Mouse (Mus musculus): Measurements from ENCODE around the gene Coro1a.

The Coro1a gene

DNA sequence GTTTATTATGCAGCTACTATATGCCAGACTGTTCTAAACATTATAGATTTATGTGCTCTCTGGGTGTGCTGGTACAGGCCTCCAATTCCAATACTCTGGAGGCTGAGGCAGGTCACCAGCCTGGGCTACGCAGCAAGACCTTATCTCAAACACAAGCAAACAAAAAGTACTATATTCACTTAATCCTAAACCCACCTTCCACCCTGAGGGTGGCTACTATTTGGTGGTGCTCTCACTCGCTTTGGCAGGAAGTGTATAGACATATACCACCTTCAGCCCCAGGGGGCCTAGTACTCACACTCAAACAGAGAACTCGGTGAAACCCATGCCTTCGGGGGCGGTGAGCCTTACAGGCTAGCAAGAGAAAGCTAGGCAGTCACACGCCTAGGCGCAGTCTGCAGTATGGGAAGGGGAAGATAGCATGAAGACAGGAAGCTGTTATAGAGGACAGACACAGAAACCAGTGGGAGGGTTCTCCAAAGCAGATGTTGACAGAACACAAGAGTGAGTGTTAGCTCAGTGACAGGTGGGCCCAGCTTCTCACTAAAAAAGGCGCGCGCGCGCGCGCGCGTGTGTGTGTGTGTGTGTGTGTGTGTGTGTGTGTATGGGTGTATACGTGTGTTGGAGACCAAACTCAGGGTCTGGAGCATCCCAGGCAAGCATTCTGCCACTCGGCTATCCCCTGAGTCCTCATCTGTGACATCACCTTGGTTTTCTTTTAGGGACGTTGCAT, at the start of gene Coro1a:
Gene Coro1a, minus strand, starts transcription at position 346 of the 733 bp plus-strand sequence.
- CTCF ChIA-PET, result interaction anchor here (0.9 kb wide), 1 partner anchor 10 kb away, joined by 4 read pairs; no protein-coding TSS in a partner anchor

- CTCF ChIA-PET, result no interaction called here
These were observed 47.3 kb upstream of the Coro1a start for GRCm38 (mm10) chr7:126754866-126755265.

GRCm38 (mm10) chr7:126749582-126750343, 42.2 kb upstream of the Coro1a start:
- CTCF ChIA-PET, result interaction anchor here (0.5 to 0.7 kb wide), 3 partner anchors 14 to 1146 kb away, joined by 3 to 4 read pairs (median 4); no protein-coding TSS in a partner anchor

DNA sequence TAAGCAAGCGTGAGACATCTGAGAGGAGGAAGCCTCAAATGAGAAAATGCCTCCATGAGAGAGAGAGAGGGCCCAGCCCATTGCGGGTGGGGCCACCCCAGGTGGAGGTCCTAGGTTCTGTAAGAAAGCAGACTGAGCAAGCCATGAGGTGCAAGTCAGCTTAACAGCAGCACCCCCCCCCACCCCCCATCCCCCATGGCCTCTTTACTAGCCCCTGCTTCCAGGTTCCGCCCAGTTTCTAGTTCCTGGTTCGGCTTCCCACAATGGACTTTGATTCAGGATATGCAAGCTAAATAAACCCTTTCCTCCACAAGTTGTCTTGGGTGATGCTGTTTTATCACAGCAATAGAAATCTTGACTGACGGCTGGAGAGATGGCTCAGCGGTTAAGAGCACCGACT, 41.2 kb upstream of the Coro1a start:
- CTCF ChIA-PET, result interaction anchor here (0.8 kb wide), 1 partner anchor 23 kb away, joined by 10 read pairs; no protein-coding TSS in a partner anchor

- CTCF ChIA-PET, result no interaction called here
These were observed 39.2 kb upstream of the Coro1a start for GRCm38 (mm10) chr7:126746798-126747197.

GRCm38 (mm10) chr7:126746066-126746465, 38.5 kb upstream of the Coro1a start:
- CTCF ChIA-PET, result interaction anchor here (0.8 kb wide), 1 partner anchor 37 kb away, joined by 3 read pairs; no protein-coding TSS in a partner anchor

DNA sequence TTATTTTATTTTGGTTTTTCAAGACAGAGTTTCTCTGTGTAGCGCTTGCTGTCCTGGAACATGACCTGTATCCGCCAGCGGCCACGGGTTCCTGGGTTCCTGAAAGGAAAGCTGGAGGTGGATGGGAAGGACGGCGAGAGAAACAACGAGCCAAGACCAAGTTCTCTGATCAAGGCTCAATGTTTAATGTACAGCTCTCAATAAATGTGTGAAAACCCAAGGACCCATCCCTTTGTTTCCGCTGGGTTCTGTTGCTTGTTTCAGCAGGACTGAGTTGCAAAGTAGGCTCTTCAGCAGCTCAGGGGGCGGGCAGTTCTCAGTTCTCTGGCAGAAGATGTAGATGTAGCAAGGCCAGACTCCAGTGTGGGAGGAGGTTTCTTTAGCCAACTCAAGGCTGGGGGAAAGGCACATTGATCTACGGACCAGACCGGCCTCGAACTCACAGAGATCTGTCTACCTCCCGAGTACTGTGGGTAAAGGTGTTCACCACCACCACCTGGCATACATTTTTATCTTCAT, 34.4 kb upstream of the Coro1a start:
- CTCF ChIA-PET, result interaction anchor here (0.6 kb wide), 1 partner anchor 358 kb away, joined by 3 read pairs; no protein-coding TSS in a partner anchor

DNA sequence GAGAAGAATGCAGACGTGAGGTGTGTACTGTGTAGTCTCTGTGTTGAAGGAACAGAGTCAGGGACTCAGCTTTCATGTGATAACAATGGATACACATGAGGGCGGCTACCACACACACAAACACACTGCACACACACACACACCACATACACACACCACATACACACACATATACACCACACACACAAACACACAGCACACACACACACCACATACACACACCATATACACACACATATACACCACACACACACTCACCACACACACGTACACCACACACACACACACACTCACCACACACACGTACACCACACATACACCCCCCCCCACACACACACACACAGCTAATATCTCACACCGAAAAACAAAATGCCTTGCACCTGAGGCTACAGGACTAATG, 33.9 kb upstream of the Coro1a start:
- CTCF ChIA-PET, result interaction anchor here (0.6 kb wide), 1 partner anchor 357 kb away, joined by 3 read pairs; no protein-coding TSS in a partner anchor

GRCm38 (mm10) chr7:126740977-126741376, 33.4 kb upstream of the Coro1a start:
- CTCF ChIA-PET, result no interaction called here

GRCm38 (mm10) chr7:126740132-126740735, 32.6 kb upstream of the Coro1a start:
- CTCF ChIA-PET, result no interaction called here

DNA sequence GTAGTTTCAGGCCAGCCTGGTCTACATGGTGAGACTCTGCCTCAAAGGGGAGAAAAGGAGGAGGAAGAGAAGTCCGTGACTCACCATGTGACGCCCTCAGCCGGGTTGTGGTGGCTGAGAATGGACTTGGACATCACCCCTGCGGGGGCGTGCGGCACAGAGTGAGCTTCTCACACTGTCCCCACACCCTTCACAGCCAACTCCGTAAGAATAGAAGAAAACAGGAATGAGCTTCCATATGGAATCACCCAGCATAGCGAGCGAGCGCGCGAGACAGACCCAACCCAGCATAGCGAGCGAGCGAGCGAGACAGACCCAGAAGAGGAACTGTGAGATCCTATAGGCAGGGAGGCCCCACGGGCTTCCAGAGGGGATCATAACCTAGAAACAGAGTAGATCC, 32.0 kb upstream of the Coro1a start:
- CTCF ChIA-PET, result no interaction called here

DNA sequence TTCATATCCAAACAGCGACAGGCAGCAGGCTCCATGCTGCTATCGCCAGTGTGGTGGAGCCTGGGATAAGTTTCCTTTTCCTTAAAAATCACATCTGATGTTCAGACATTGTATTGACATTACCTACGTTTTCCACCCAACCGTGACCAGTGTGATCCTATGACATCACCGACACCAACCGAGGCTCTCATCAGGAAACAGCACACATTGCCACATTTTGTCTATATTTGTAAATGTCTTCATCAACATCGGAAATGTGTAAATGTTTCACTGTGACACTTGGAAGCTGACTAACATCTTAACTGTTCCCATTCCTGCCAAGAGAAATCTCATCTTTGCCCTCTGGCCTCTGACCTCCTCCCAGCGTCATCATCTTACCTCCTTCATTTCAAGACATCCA, 28.5 kb upstream of the Coro1a start:
- CTCF ChIA-PET, result no interaction called here

- CTCF ChIA-PET, result interaction anchor here (0.6 to 0.8 kb wide), 2 partner anchors 9 to 921 kb away, joined by 3 to 4 read pairs; no protein-coding TSS in a partner anchor
These were observed 22.7 kb upstream of the Coro1a start for GRCm38 (mm10) chr7:126730256-126730789.

- CTCF ChIA-PET, result no interaction called here
These were observed 18.1 kb upstream of the Coro1a start for GRCm38 (mm10) chr7:126725667-126726066.

GRCm38 (mm10) chr7:126725077-126725476, 17.5 kb upstream of the Coro1a start:
- CTCF ChIA-PET, result no interaction called here

DNA sequence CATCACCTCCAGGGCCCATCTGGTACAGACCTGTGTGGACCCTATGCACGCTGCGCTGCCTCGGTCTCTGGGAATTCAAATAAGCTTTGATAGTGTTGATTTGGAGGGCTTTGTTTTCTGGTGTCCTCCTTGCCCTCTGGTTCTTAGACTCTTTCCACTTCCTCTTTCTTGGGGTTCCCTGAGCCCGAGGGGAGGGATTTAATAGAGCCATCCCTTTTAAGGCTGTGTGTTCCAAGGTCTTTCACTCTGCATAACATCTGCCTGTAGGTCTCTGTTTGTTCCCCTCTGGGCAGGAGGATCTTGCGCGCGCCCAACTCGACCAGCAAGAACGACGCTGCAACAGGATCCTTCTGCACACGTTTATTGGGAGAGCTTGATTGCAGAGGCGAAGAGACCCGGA, 14.0 kb upstream of the Coro1a start:
- CTCF ChIA-PET, result interaction anchor here (0.6 to 0.7 kb wide), 3 partner anchors 9 to 455 kb away, joined by 3 to 7 read pairs (median 5); no protein-coding TSS in a partner anchor

GRCm38 (mm10) chr7:126718787-126719337, 11.3 kb upstream of the Coro1a start:
- CTCF ChIA-PET, result no interaction called here

DNA sequence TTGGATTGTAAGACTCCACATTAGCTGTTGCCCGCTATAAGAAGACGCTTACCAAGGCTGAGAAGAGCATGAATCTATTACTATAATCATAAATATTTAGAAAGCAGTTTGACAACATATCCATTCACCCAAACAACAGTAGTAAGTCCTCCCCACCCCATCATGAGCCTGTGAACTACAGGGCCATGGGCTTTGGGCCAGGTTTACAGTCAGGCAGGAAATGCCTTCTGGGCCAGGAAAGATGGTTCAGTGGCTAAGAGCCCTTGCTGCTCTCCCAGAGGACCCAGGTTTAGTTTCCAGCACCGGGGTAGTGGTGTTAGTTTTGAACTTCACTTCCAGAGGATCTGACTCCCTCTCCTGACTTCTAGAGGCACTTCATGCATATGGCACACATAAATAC, 10.0 kb upstream of the Coro1a start:
- CTCF ChIA-PET, result no interaction called here

DNA sequence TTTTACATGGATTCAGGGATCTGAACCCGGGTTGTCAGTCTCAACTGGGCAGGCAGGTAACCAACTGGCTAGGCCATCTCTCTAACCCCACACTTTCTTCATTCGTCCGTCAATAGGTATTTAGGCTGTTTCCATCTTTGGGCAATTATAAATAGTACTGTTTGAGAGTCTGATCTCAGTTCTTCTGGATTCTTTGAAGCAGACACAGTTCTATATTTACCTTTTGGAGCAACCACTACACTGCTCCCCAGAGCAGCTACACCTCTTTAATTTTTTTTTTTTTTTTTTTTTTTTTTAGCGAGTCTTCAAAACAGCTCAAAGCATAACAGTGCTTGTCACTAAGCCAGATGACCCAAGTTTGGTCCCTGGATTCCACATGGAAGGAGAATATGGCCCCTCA, 8.1 kb upstream of the Coro1a start:
- CTCF ChIA-PET, result no interaction called here

GRCm38 (mm10) chr7:126711910-126712309, 4.3 kb upstream of the Coro1a start:
- CTCF ChIA-PET, result no interaction called here

- CTCF ChIA-PET, result no interaction called here
These were observed 2.7 kb upstream of the Coro1a start for GRCm38 (mm10) chr7:126710266-126710665.
